Mouse (Mus musculus): ENCODE results near the gene Tpm4. TPM values are rescaled to one million over a fixed set of nuclear protein-coding genes. Genes with fewer than 3 reads are reported as not detected.
A peak's percentile ranks its signal among the peaks of the same experiment; 100 is the strongest.

Tpm4 gene
- polyA plus RNA-seq, 1 experiment from 2014 or later: 172 TPM

DNA sequence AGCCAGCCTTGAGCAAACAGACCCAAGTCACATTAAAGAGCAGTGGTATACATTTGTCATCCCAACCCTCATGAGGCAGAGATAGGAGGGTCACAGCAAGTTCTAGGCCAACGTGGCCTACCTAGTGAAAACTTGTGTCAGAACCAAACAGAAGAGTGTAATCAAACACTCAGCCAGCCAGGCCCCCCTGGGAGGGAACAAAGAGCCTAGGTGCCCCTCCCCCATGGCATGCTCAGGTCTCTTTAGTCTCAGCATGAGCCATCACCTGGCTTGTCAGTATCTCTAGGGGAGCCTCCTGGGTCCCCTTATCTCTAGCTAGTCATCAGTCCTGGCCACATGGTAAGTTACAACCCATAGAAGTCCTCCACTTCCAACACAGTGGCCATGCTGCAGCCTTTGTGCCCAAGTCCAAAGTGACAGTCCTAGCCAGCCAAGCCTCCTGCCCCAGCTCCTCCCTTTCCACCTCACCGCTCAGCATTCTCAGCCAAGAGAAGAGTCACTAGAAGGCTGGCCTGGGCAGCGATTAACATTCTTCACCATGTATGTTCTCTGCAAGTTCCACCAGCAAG lies 35.0 kb downstream of the Tpm4 start:
- H3K4me3 ChIP-seq: no peak overlapping the region
- H3K4me1 ChIP-seq: no peaks in the 10 kb centered on the region
- no peaks in the 10 kb centered on the region for H3K27me3 ChIP-seq (replicated peaks)
- ATAC-seq (replicated peaks): no peak
- no peak overlapping the region for H3K4me2 ChIP-seq
- peaks cover 60% of the 10 kb centered on the region for H3K36me3 ChIP-seq (replicated peaks)
- no peak overlapping the region for H3K27ac ChIP-seq
- no peaks in the 10 kb centered on the region for H3K9me3 ChIP-seq
- H3K9ac ChIP-seq: no peak overlapping the region
- WGBS: 94% methylated on average over 3 of the region's 3 CpGs

DNA sequence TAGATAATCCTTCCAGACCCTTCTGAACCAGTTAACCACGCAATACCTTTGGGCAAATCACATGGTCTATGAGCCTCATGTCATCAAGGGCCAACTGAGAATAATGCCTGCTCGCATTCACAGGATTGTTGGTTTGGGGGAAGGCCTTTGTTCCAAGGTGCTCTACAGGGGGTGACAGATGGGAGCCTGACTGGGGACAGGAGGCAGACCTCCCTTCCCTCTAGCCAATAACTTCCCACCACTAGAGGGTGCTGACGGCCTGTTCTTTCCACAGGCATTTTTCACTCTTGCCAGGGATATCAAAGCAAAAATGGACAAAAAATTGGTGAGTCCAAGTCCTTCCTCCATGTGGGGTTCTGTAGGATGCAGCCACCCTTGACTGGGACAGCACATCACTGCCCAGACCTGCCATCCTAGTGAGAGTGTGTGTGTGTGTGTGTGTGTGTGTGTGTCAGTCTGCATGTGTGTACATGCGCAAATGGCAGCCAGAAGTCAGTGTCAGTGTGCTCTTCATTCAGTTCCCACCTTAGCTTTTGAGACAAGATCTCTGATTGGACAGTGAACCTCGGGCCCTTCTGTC lies 42.7 kb downstream of the Tpm4 start:
- WGBS: 53% methylated on average over 5 of the region's 5 CpGs
- no peak overlapping the region for H3K27ac ChIP-seq
- no peaks in the 10 kb centered on the region for H3K4me1 ChIP-seq
- H3K9ac ChIP-seq: no peak overlapping the region
- H3K4me3 ChIP-seq: no peak overlapping the region
- peak; percentile 59; the same call in 1 of the 2 replicates for ATAC-seq (replicated peaks)
- H3K9me3 ChIP-seq: no peaks in the 10 kb centered on the region
- H3K36me3 ChIP-seq (replicated peaks): peaks cover 59% of the 10 kb centered on the region
- no peaks in the 10 kb centered on the region for H3K27me3 ChIP-seq (replicated peaks)
- H3K4me2 ChIP-seq: no peak overlapping the region

DNA sequence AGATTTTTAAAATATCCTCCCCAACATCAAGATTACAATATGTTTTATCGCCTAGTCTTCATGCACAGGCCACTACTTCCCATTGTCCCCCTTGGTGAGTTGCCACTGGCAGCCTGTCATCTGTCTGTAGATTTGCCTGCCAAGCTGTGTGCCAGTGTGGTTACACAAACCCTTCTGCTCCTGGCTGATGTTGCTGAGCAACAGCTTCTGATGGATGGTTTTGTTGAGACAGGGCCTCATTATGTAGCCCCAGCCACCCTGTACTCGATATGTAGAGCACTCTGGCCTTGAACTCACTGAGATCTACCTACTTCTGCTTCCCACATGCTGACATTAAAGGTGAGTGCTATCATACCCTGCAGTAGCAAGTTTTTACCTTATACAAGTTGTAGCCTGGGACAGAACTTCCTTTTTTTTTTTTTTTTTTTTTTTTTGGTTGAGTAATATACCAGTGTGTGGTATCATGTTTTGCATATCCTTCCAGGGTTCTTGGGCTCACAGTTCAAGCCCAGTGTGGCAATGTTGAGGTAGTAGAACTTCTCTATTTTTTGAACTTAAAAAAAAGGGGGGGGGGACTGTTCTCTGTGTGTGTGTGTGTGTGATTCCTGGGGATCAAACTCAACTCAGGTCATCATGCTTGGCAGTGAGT lies 48.9 kb downstream of the Tpm4 start:
- Histone ChIP-seq H3K27ac (no peak overlapping the region), H3K4me1 (no peaks in the 10 kb centered on the region), H3K4me2 (no peak overlapping the region), H3K36me3 (replicated peaks) (peaks cover 16% of the 10 kb centered on the region), H3K9me3 (no peaks in the 10 kb centered on the region), H3K27me3 (replicated peaks) (no peaks in the 10 kb centered on the region), H3K4me3 (no peak overlapping the region), H3K9ac (no peak overlapping the region)
- 88% methylated on average over 2 of the region's 2 CpGs for WGBS
- ATAC-seq (replicated peaks): 0 out of 2 replicates have a peak, but pooled peaks have one; percentile 39

DNA sequence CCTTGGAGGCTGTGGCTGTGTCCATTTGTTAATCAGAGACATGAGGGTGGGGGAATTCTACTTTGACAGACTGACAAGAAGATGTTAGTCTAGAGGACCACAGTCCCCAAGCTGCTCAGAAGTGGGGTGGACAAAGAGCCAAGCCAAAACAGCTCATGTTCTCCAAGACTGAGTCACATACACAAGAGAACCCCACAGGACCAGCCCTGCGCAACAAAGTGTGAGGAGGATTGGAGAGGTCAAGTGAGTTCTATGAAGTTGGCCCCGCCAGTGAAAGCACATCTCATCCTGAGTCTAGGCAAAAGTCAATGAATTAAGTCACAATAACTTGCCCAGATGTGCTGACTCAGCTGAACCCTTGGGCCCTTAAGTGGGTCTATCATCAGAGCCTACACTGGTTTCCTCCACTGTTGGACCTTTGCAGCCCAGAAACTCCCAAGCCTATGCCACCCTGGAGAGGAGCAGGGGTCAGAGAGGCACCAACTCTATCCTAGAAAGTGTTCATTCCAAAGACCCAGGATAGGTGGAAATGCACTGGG lies 53.1 kb downstream of the Tpm4 start:
- Histone ChIP-seq H3K9me3 (no peaks in the 10 kb centered on the region), H3K4me3 (no peak overlapping the region), H3K27me3 (replicated peaks) (no peaks in the 10 kb centered on the region), H3K4me1 (no peaks in the 10 kb centered on the region), H3K27ac (no peak overlapping the region), H3K4me2 (no peak overlapping the region), H3K36me3 (replicated peaks) (no peaks in the 10 kb centered on the region), H3K9ac (no peak overlapping the region)
- WGBS: 90% methylated on average over 2 of the region's 2 CpGs
- no peak for ATAC-seq (replicated peaks)

DNA sequence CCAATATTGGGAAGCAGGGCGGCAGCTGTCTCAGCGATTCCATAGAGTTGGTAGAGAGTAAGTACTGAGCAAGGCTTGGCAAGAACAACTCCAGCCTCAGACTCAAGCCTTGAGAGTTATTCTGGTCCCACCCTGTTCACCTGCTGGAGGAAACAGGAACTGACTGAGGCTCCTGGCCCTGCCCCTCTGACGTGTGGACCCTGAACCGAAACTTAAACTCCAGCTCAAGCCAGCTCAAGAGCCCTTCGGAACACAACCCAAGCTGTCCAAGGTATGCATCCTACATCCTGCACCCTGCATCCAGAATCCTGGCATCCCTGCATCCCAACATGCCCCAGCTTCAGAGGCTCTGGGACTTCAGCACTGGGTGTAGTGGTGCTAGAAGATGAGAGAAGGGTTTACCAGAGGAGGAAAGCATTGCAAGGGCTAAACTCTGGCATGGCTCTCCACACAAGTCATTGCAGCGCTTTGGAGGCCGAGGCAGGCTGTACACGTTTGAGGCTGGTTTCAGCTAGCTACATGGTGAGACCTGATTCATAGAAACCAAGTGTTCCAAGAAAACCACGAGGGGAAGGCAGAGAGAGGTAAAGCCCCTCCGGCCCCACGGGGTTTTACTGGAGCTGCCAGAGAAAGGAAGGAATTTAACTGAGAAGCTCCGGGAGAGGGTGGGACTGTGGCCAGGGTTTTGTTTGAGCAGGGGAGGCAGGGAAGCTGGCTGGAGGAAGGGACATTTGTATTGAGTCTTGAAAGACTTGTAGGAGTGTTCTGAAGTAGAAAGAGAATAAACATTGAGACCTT lies 54.8 kb downstream of the Tpm4 start, which contains the start of gene Hsh2d:
Gene Hsh2d (plus strand): TSS at position 222 of the 798 bp plus-strand sequence.
- no peaks in the 10 kb centered on the region for H3K27me3 ChIP-seq (replicated peaks)
- no peak within 1 kb of the TSS for H3K4me3 ChIP-seq
- H3K27ac ChIP-seq: no peak within 1 kb of the TSS
- H3K36me3 ChIP-seq (replicated peaks): no peaks in the 10 kb centered on the region
- H3K9ac ChIP-seq: no peak within 1 kb of the TSS
- H3K4me2 ChIP-seq: no peak within 1 kb of the TSS
- H3K9me3 ChIP-seq: no peaks in the 10 kb centered on the region
- no peaks in the 10 kb centered on the region for H3K4me1 ChIP-seq
- ATAC-seq (replicated peaks): no peak
- WGBS: 69% methylated on average over 12 of the region's 12 CpGs

DNA sequence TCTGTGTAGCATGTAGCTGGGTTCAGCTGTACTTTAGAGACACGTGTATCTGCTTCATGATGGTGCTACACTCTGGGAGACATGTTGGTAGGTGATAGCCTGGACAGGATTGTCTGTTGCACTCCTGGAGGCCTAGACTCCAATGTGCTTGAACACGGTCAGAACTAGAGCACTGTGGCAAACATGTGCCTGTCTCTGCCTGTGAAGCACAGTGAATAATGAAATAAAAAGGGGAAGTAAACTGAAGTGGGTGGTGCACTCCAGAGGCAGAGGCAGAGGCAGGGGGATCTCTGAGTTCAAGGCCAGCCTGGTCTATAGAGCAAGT lies 55.4 kb downstream of the Tpm4 start:
- Histone ChIP-seq H3K4me1 (no peaks in the 10 kb centered on the region), H3K9ac (no peak overlapping the region), H3K4me2 (no peak overlapping the region), H3K27me3 (replicated peaks) (no peaks in the 10 kb centered on the region), H3K4me3 (no peak overlapping the region), H3K36me3 (replicated peaks) (no peaks in the 10 kb centered on the region), H3K27ac (no peak overlapping the region), H3K9me3 (no peaks in the 10 kb centered on the region)
- WGBS: 82% methylated on average over 2 of the region's 2 CpGs
- no peak for ATAC-seq (replicated peaks)

DNA sequence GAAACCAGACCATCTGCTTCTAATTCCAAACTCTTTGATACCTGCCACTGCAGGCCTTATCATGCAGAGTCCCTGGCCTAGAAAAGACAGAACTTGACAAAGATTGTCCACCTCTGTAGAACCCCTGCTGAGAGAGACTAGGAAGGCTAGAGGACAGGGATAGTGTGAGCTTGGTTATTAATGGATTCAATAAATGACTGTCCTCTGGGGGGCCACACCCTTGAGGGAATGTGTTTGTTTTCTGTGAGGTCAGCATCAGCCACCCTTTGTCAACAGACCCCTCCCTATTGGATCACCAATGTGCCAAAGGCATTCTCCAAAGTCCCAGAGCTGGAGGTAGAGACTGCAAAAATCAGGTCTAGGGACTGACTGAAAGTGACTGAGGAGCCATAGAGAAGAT lies 57.3 kb downstream of the Tpm4 start:
- ATAC-seq (replicated peaks): no peak
- Histone ChIP-seq H3K27ac (no peak overlapping the region), H3K4me3 (no peak overlapping the region), H3K9me3 (no peaks in the 10 kb centered on the region), H3K4me1 (no peaks in the 10 kb centered on the region), H3K27me3 (replicated peaks) (no peaks in the 10 kb centered on the region), H3K9ac (no peak overlapping the region), H3K36me3 (replicated peaks) (no peaks in the 10 kb centered on the region), H3K4me2 (no peak overlapping the region)

DNA sequence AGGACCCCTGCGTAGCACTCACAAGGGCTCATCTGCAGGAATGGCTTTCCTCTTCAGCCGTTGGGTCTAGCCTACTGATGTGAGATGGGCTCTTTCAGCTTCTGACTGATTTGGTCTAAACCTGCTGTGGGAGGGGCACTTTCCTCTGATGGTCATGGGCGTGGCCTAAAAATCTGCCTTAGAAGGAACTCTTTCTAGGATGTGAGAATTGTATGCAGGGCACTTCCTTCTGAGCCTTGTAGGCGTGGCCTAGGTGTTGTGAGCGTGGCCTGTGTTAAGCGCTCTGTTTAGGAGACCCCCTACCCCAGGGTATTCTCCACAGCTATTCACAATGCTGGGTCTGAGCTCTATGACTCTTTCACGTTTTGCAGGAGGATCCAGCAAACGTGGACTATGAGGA lies 63.2 kb downstream of the Tpm4 start:
- H3K36me3 ChIP-seq (replicated peaks): no peaks in the 10 kb centered on the region
- no peak for ATAC-seq (replicated peaks)
- no peaks in the 10 kb centered on the region for H3K4me1 ChIP-seq
- 66% methylated on average over 8 of the region's 8 CpGs for WGBS
- H3K27me3 ChIP-seq (replicated peaks): no peaks in the 10 kb centered on the region
- H3K9me3 ChIP-seq: peaks cover 7% of the 10 kb centered on the region; the same call in 1 of the 2 replicates
- no peak overlapping the region for H3K4me3 ChIP-seq
- no peak overlapping the region for H3K27ac ChIP-seq
- H3K4me2 ChIP-seq: no peak overlapping the region
- no peak overlapping the region for H3K9ac ChIP-seq

Other genes with a start within 250 kb of the Tpm4 start
- gene Zfp882, start 226.4 kb upstream of the Tpm4 start, polyA plus RNA-seq (2015; fragmentation: Nextera tagmentation; extraction: Ambion mirVana): 21.1 and 21.8 TPM in 2 replicates
- 36.0 TPM in 2 replicates for gene Zfp617, start 226.3 kb upstream of the Tpm4 start, polyA plus RNA-seq (2015; fragmentation: Nextera tagmentation; extraction: Ambion mirVana)
- 16.3 and 17.4 TPM in 2 replicates for gene Zfp961, start 183.9 kb upstream of the Tpm4 start, polyA plus RNA-seq (2015; fragmentation: Nextera tagmentation; extraction: Ambion mirVana)
- gene Cyp4f18, start 125.3 kb upstream of the Tpm4 start, polyA plus RNA-seq (2015; fragmentation: Nextera tagmentation; extraction: Ambion mirVana): 0.96 and 0.98 TPM in 2 replicates
- gene Olfr372, start 93.8 kb upstream of the Tpm4 start, polyA plus RNA-seq (2015; fragmentation: Nextera tagmentation; extraction: Ambion mirVana): not detected in 2 replicates
- gene Olfr373, start 51.8 kb upstream of the Tpm4 start, polyA plus RNA-seq (2015; fragmentation: Nextera tagmentation; extraction: Ambion mirVana): not detected in 2 replicates
- gene Olfr374, start 27.9 kb upstream of the Tpm4 start, polyA plus RNA-seq (2015; fragmentation: Nextera tagmentation; extraction: Ambion mirVana): 0.06 TPM in 1 of 2 replicates, not detected in the other
- 88.8 and 91.6 TPM in 2 replicates for gene Rab8a, start 26.2 kb downstream of the Tpm4 start, polyA plus RNA-seq (2015; fragmentation: Nextera tagmentation; extraction: Ambion mirVana)
- not detected in 2 replicates for gene Hsh2d, start 54.7 kb downstream of the Tpm4 start, polyA plus RNA-seq (2015; fragmentation: Nextera tagmentation; extraction: Ambion mirVana)
- gene Cib3, start 77.9 kb downstream of the Tpm4 start, polyA plus RNA-seq (2015; fragmentation: Nextera tagmentation; extraction: Ambion mirVana): not detected in 2 replicates
- not detected in 2 replicates for gene Gm11034, start 78.7 kb downstream of the Tpm4 start, polyA plus RNA-seq (2015; fragmentation: Nextera tagmentation; extraction: Ambion mirVana)
- 112 and 115 TPM in 2 replicates for gene Fam32a, start 84.8 kb downstream of the Tpm4 start, polyA plus RNA-seq (2015; fragmentation: Nextera tagmentation; extraction: Ambion mirVana)
- gene Ap1m1, start 105.0 kb downstream of the Tpm4 start, polyA plus RNA-seq (2015; fragmentation: Nextera tagmentation; extraction: Ambion mirVana): 296 and 302 TPM in 2 replicates
- 9.0 and 11.9 TPM in 2 replicates for gene Gm10282, start 170.3 kb downstream of the Tpm4 start, polyA plus RNA-seq (2015; fragmentation: Nextera tagmentation; extraction: Ambion mirVana)
- 4.7 and 5.4 TPM in 2 replicates for gene Klf2, start 184.1 kb downstream of the Tpm4 start, polyA plus RNA-seq (2015; fragmentation: Nextera tagmentation; extraction: Ambion mirVana)

All from midbrain, embryonic 15.5 days (tissue).